Mouse (Mus musculus): ENCODE data around the gene Mrs2.
"Not testable (repeated sequence)": the region's sequence is repeated elsewhere in the genome, so short reads cannot be mapped to it uniquely, and the experiment has no call there.

Gene Mrs2

DNA sequence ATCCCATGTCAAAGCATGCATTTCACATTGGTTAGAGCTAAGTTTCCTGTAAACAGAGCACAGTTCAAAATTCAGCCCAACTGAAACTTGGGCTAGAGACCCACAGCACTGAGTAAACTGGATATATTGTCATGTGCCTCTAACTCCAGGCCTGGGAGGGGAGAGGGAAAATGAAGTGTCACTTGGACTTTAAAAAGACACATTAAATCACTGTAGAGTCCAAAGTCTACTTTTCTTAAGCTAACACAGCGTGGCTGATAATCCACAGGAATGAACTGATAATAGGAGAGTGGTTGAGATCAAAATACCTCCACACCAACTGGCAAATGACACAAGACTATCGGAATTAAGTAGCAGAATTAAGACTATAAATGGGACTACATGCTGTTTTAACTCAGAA is 20.6 kb downstream of the Mrs2 start:
- peaks cover 82% of the 10 kb centered on the region for H3K36me3 ChIP-seq (ENCODE audit: insufficient read depth, low read length)
- H3K4me1 ChIP-seq (replicated peaks; ENCODE audit: low read depth, low read length), result no peaks in the 10 kb centered on the region
- TF ChIP-seq CTCF (conservative IDR thresholded peaks at IDR 0.05; ENCODE audit: low read length), result no peak
- no peak for TF ChIP-seq POU5F1 (IDR thresholded peaks at IDR 0.05; ENCODE audit: borderline replicate concordance, low read length)
- no peak for TF ChIP-seq NANOG (IDR thresholded peaks at IDR 0.05; ENCODE audit: borderline replicate concordance, low read length)
- no peaks in the 10 kb centered on the region for H3K27me3 ChIP-seq (ENCODE audit: insufficient read depth, low read length)
- H3K9me3 ChIP-seq (ENCODE audit: low read length), result peaks cover 3% of the 10 kb centered on the region; the same call in 1 of the 2 replicates
- H3K4me3 ChIP-seq (replicated peaks; ENCODE audit: low read length), result no peak overlapping the region

DNA sequence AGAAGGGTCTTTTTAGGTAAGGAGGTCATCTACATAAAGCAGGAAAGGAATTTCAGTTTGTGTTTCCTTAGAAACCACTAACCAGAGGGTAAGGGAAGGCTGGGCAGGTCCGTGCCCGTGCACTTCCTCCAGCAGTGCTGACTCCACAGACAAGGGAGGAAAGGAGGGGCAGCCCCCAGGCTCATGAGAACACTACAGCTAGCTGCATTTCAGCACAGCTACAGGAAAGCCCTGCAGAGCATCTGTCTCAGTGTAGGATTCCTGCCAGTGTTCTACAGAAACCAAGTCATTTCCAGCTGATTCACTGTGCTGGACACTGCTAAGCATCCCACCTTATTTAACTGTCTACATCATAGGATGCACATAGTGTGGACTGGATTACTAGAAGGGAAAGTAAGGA is 27.0 kb downstream of the Mrs2 start:
- no peak overlapping the region for H3K4me3 ChIP-seq (replicated peaks; ENCODE audit: low read length)
- H3K4me1 ChIP-seq (replicated peaks; ENCODE audit: low read depth, low read length), result peaks cover 7% of the 10 kb centered on the region
- peaks cover 3% of the 10 kb centered on the region; the same call in 1 of the 2 replicates for H3K9me3 ChIP-seq (ENCODE audit: low read length)
- H3K27me3 ChIP-seq (ENCODE audit: insufficient read depth, low read length), result no peaks in the 10 kb centered on the region
- H3K36me3 ChIP-seq (ENCODE audit: insufficient read depth, low read length), result peaks cover 84% of the 10 kb centered on the region
- no peak for TF ChIP-seq POU5F1 (IDR thresholded peaks at IDR 0.05; ENCODE audit: borderline replicate concordance, low read length)
- no peak for TF ChIP-seq CTCF (conservative IDR thresholded peaks at IDR 0.05; ENCODE audit: low read length)
- no peak for TF ChIP-seq NANOG (IDR thresholded peaks at IDR 0.05; ENCODE audit: borderline replicate concordance, low read length)

DNA sequence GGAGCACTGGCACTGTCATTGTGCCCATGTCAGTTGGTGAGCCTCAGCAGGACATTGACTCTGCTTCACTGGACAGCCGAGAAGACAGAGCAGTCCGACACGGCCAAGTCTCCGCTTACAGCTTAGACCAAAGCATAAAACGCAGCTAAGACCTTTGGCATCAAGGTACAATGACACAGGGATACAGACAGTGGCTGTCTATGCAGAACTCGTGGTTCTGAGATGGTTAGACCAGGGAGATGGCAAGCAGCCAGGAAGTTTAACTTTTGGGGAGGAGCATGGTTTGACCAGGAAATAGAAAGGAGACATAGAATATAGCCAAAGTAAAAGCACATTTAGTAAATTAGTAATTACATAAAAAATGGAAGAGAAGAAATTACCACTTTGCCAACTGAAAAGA is 31.2 kb downstream of the Mrs2 start:
- Histone ChIP-seq H3K4me3 (replicated peaks; ENCODE audit: low read length) (no peak overlapping the region), H3K9me3 (ENCODE audit: low read length) (no peaks in the 10 kb centered on the region), H3K36me3 (ENCODE audit: insufficient read depth, low read length) (peaks cover 43% of the 10 kb centered on the region), H3K4me1 (replicated peaks; ENCODE audit: low read depth, low read length) (peaks cover 7% of the 10 kb centered on the region), H3K27me3 (ENCODE audit: insufficient read depth, low read length) (no peaks in the 10 kb centered on the region)
- TF ChIP-seq NANOG (IDR thresholded peaks at IDR 0.05; ENCODE audit: borderline replicate concordance, low read length), result no peak
- TF ChIP-seq POU5F1 (IDR thresholded peaks at IDR 0.05; ENCODE audit: borderline replicate concordance, low read length), result no peak
- TF ChIP-seq CTCF (conservative IDR thresholded peaks at IDR 0.05; ENCODE audit: low read length), result no peak

DNA sequence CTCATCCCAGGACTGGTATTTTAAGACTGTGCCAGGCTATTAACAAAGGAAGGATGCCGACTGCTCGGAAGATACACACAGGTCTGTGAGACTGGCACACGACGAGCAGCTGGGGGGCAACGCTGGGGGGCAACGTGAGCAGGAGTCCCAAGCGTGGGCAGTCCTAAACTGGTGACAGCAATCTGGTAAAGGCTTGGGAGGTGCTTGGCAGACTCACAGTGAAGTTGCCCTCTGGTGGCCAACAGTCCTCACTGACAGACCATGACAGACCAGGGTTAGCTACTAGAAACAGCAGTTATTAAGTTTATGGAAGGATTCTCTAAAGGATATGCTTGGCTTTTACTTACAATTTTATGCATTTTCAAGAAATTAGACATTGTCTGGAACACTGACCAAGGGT is 31.8 kb downstream of the Mrs2 start:
- no peaks in the 10 kb centered on the region for H3K9me3 ChIP-seq (ENCODE audit: low read length)
- peaks cover 7% of the 10 kb centered on the region for H3K4me1 ChIP-seq (replicated peaks; ENCODE audit: low read depth, low read length)
- peaks cover 37% of the 10 kb centered on the region for H3K36me3 ChIP-seq (ENCODE audit: insufficient read depth, low read length)
- no peak overlapping the region for H3K4me3 ChIP-seq (replicated peaks; ENCODE audit: low read length)
- no peaks in the 10 kb centered on the region for H3K27me3 ChIP-seq (ENCODE audit: insufficient read depth, low read length)
- TF ChIP-seq CTCF (conservative IDR thresholded peaks at IDR 0.05; ENCODE audit: low read length), result peak; percentile 31
- no peak for TF ChIP-seq NANOG (IDR thresholded peaks at IDR 0.05; ENCODE audit: borderline replicate concordance, low read length)

DNA sequence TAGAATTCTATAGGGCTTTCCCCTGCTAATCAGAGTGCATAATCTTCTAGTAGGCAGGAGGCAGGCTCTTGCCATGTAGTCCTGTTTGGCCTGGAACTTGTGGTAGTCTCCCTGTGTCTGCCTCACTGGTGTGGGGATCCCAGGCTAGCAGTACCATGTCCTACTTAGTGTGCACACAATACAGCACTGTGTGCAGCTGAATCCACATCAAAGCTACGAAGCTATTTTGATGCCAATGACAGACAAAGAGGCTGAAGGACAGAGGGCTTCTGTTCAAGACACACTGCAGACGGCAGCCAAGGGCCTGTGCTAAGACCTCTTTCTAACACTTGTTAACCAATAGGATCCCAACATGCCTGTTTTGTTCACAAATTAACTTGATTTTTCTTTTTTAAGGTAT is 34.7 kb downstream of the Mrs2 start:
- Histone ChIP-seq H3K9me3 (ENCODE audit: low read length) (no peaks in the 10 kb centered on the region), H3K4me3 (replicated peaks; ENCODE audit: low read length) (no peak overlapping the region), H3K36me3 (ENCODE audit: insufficient read depth, low read length) (peaks cover 14% of the 10 kb centered on the region), H3K27me3 (ENCODE audit: insufficient read depth, low read length) (no peaks in the 10 kb centered on the region), H3K4me1 (replicated peaks; ENCODE audit: low read depth, low read length) (peaks cover under 1% of the 10 kb centered on the region)
- TF ChIP-seq CTCF (conservative IDR thresholded peaks at IDR 0.05; ENCODE audit: low read length) (no peak), NANOG (IDR thresholded peaks at IDR 0.05; ENCODE audit: borderline replicate concordance, low read length) (no peak), POU5F1 (IDR thresholded peaks at IDR 0.05; ENCODE audit: borderline replicate concordance, low read length) (no peak)

DNA sequence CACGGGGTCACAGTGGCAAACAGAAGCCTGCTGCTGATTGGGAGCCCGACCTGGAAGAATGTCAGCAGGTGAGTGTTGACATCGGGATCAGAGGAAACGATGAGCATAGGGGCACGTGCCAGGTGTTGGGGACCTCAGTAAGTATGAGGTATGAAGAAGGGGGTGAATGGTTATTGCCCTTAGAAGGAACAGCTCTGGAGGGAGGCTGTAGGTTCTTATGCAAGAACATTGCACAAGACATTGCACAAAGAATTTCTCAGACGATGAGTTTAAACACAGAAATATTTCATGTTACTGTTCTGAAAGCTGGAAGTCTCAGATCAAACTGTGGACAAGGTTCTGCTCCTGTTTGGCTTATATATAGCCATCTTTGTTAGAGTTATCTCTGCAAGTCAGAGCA is 39.1 kb downstream of the Mrs2 start:
- Histone ChIP-seq H3K27me3 (ENCODE audit: insufficient read depth, low read length) (no peaks in the 10 kb centered on the region), H3K4me3 (replicated peaks; ENCODE audit: low read length) (no peak overlapping the region), H3K9me3 (ENCODE audit: low read length) (no peaks in the 10 kb centered on the region), H3K4me1 (replicated peaks; ENCODE audit: low read depth, low read length) (no peaks in the 10 kb centered on the region), H3K36me3 (ENCODE audit: insufficient read depth, low read length) (no peaks in the 10 kb centered on the region)
- TF ChIP-seq CTCF (conservative IDR thresholded peaks at IDR 0.05; ENCODE audit: low read length), result no peak
- no peak for TF ChIP-seq NANOG (IDR thresholded peaks at IDR 0.05; ENCODE audit: borderline replicate concordance, low read length)

DNA sequence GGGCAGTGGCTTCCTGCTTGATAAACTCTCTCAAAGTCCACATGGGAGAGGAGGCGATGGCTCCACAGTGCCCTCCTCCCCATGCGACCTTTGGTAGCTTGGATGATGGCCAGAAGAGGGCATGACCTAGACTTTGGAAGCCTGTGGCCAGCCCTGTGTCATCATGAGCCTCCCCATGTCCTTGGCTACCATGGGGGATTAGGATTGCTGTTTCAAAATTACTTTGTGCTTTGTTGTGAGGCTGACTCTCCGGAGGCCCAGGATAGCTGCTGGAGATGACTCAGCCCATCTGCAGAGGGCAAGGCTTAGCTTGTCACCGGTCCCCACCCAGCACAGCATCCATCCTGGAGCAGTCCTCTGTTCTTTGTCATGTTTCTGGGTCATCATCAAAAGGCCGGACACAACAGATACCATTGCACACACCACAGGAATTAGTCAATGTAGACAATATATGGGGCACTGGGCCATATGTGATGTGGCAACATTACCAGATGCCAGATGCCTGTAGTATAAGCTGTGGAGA is 42.3 kb downstream of the Mrs2 start:
- Histone ChIP-seq H3K9me3 (ENCODE audit: low read length) (no peaks in the 10 kb centered on the region), H3K4me1 (replicated peaks; ENCODE audit: low read depth, low read length) (peaks cover 6% of the 10 kb centered on the region), H3K27me3 (ENCODE audit: insufficient read depth, low read length) (no peaks in the 10 kb centered on the region), H3K36me3 (ENCODE audit: insufficient read depth, low read length) (no peaks in the 10 kb centered on the region), H3K4me3 (replicated peaks; ENCODE audit: low read length) (no peak overlapping the region)
- TF ChIP-seq NANOG (IDR thresholded peaks at IDR 0.05; ENCODE audit: borderline replicate concordance, low read length) (no peak), POU5F1 (IDR thresholded peaks at IDR 0.05; ENCODE audit: borderline replicate concordance, low read length) (no peak), CTCF (conservative IDR thresholded peaks at IDR 0.05; ENCODE audit: low read length) (no peak)

DNA sequence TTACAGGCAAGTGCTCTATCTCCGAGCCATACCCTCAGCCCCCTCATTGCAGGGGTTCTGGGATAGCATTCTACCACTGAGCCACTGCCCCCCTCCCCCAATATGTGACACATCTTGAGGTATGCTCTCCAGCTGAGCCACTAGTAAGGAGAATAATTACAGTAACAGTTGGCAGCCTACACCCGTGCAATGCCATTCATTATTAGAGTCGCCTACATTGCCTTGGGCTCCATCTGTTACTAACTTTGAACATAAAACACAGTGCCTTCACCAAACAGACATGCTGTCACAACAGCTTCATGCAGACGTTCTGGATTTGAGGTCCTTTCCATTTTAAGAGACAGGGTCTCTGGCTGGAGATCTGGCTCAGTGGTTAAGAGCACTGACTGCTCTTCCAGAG is 43.8 kb downstream of the Mrs2 start:
- Histone ChIP-seq H3K9me3 (ENCODE audit: low read length) (peaks cover 7% of the 10 kb centered on the region; the same call in 1 of the 2 replicates), H3K27me3 (ENCODE audit: insufficient read depth, low read length) (no peaks in the 10 kb centered on the region), H3K36me3 (ENCODE audit: insufficient read depth, low read length) (no peaks in the 10 kb centered on the region), H3K4me3 (replicated peaks; ENCODE audit: low read length) (no peak overlapping the region), H3K4me1 (replicated peaks; ENCODE audit: low read depth, low read length) (peaks cover 6% of the 10 kb centered on the region)
- TF ChIP-seq CTCF (conservative IDR thresholded peaks at IDR 0.05; ENCODE audit: low read length), result no peak
- TF ChIP-seq POU5F1 (IDR thresholded peaks at IDR 0.05; ENCODE audit: borderline replicate concordance, low read length), result no peak
- TF ChIP-seq NANOG (IDR thresholded peaks at IDR 0.05; ENCODE audit: borderline replicate concordance, low read length), result no peak

DNA sequence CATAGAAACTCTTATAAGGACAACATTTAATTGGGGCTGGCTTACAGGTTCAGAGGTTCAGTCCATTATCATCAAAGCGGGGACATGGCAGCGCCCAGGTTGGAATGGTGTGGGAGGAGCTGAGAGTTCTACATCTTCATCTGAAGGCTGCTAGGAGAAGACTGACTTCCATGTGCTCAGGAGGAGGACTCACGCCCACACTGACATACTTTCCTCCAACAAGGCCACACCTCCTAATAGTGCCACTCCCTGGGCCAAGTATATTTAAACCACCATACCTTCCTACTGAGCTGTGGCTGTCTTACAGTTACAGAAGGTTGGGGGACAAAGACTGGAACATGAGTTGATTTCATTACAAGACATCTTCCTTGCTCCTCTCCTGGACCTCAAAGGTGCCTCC is 48.4 kb downstream of the Mrs2 start:
- not testable (repeated sequence) for H3K4me1 ChIP-seq (replicated peaks; ENCODE audit: low read depth, low read length); H3K9me3 ChIP-seq (ENCODE audit: low read length); H3K4me3 ChIP-seq (replicated peaks; ENCODE audit: low read length); H3K36me3 ChIP-seq (ENCODE audit: insufficient read depth, low read length); H3K27me3 ChIP-seq (ENCODE audit: insufficient read depth, low read length)

Measured in E14TG2a.4 (cell line).